Mouse (Mus musculus) ovary, postnatal 36 days (tissue): ENCODE data around the gene Gm43302.
"Not testable (repeated sequence)": the region's sequence is repeated elsewhere in the genome, so short reads cannot be mapped to it uniquely, and the experiment has no call there.

Experiments used
- DNase-seq: peaks from one replicate; pipeline ENCODE4 v3.0.0; 2022; ENCODE audit warnings: low spot score, mixed read lengths

Gene Gm43302

GRCm38 (mm10) chr5:105197915-105198560 is 95.5 kb downstream of the Gm43302 start:
- DNase-seq: not testable (repeated sequence)

DNA sequence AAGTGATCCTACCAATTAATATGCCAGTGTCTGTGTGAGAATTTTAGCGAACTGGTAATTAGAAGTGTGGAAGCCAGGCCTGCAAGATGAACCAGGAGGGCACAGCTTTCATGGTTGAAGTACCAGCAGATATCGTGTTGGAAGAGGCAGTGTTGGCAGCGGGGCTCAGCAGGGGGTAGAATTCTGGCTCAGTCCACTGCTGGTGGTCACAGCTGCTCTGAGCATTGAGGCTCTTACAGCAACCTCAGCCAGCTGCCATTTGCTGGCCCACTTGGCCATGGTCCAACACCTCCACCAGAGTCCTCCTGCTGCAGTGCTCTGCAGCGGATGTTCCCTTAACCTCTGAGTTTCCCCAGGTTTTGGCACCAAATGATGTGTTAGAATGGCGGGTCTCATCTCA is 97.2 kb downstream of the Gm43302 start:
- DNase-seq: not testable (repeated sequence)

DNA sequence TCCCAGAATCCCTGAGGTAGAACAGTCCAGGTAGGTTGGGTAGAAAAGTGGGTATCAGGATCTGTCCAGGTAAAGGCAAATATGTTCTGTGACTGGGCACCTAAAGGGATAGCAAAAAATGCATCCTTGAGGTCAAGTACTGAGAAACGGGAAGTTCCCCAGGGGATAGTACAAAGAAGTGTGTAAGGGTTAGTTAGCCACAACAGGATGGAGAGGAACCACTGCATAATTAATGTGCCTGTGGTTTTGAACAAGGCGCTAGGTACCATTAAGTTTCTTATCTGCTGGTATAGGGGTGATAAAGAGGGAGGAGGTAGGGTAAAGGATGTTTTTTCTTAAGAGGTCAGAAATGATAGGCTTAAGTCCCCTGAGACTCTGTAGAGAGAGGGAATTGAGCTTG is 101.0 kb downstream of the Gm43302 start:
- DNase-seq: not testable (repeated sequence)

DNA sequence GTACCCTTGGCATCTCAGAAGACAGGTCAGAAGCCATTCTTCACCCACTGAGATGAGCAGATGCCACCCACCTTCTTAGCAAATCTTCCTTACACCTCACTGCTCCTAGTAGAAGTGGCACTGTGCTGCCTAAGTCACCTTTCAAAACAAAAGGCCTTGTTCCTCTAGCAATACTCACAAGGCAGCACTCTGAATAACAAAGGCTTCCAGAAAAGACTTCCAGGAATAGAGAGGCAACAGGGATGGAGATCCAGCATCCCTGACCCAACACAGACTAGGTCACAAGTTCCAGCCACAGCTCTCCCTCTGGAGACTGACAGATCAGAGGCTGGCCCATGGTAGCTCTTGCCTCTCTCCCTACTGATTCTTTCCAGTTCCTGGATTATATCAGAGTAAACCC is 112.0 kb downstream of the Gm43302 start:
- DNase-seq: no peak
